Mouse (Mus musculus): Measurements from ENCODE around the gene Lat2. TPM values are rescaled to one million over a fixed set of nuclear protein-coding genes. Genes with fewer than 3 reads are reported as not detected.

Gene Lat2
- polyA plus RNA-seq, 1 experiment = 5.6 TPM

Other genes with a start within 250 kb of the Lat2 start
- 43.3 and 44.4 TPM in 2 replicates for gene Gtf2ird1, start 158.3 kb downstream of the Lat2 start, polyA plus RNA-seq (2012; rRNA removed)
- 72.4 and 72.6 TPM in 2 replicates for gene Clip2, start 62.6 kb downstream of the Lat2 start, polyA plus RNA-seq (2012; rRNA removed)
- 0.38 and 0.40 TPM in 2 replicates for gene Syna, start 54.9 kb downstream of the Lat2 start, polyA plus RNA-seq (2012; rRNA removed)
- 124 and 130 TPM in 2 replicates for gene Rfc2, start 33.7 kb downstream of the Lat2 start, polyA plus RNA-seq (2012; rRNA removed)
- 343 and 362 TPM in 2 replicates for gene Eif4h, start 24.5 kb upstream of the Lat2 start, polyA plus RNA-seq (2012; rRNA removed)
- 46.2 and 50.7 TPM in 2 replicates for gene Limk1, start 73.6 kb upstream of the Lat2 start, polyA plus RNA-seq (2012; rRNA removed)
- 11.8 and 12.2 TPM in 2 replicates for gene Eln, start 132.3 kb upstream of the Lat2 start, polyA plus RNA-seq (2012; rRNA removed)

Data from frontal cortex, adult 2 months (tissue).